ENCODE assay signal across 25 mouse cellular contexts in the genomic region with DNA sequence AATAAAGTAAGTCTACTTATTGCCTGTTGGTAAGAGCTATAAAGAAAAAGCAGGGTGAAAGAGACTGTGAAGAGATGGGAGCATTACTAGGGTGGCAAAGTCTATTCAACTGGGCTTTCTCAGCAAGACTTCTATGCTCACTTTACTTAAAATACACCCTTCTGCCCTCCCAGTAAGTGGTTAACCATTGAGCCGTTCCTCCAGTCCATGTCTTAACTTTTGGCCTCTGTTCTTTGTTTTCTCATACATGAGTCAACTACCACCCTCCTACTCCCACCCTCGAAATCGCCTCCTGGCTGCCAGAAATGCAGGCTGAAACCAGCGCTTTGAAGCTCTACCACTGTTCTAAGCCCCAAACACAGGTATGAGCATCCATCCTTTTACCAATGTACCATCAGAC. TPM values are rescaled to one million over a fixed set of nuclear protein-coding genes. Genes with fewer than 3 reads are reported as not detected.
A peak's percentile ranks its signal among the peaks of the same experiment; 100 is the strongest.
DNase-seq lines count a peak whose midpoint lies in the region; ATAC-seq lines count a peak whose summit lies in the region.
"Had no signal": no experiment of that assay in that cellular context is flagged by ENCODE, and none has a peak within 500 bp of the region (broad histone marks: within the 10 kb centered on the region; RNA-seq: fewer than 3 reads in every experiment).

No protein-coding gene starts in this region.

- H3K4me2 ChIP-seq in kidney, embryonic 16.5 days (replicated peaks; ENCODE audit: low read depth, low read length): no peak overlapping the region
- H3K4me2 ChIP-seq in kidney, embryonic 14.5 days (replicated peaks; ENCODE audit: low read depth, low read length): no peak overlapping the region
- H3K4me2 ChIP-seq: forebrain, embryonic 13.5 days; heart, embryonic 11.5 days; heart, embryonic 15.5 days; hindbrain, embryonic 13.5 days had no signal

- peaks cover 61% of the 10 kb centered on the region for H3K36me3 ChIP-seq in kidney, embryonic 16.5 days (ENCODE audit: insufficient read depth, low read length)
- peaks cover 92% of the 10 kb centered on the region for H3K36me3 ChIP-seq in kidney, embryonic 14.5 days (ENCODE audit: control insufficient read depth, insufficient read depth, low read length)

- H3K27ac ChIP-seq in kidney, embryonic 16.5 days (ENCODE audit: low read length): no peak overlapping the region
- no peak overlapping the region for H3K27ac ChIP-seq in kidney, embryonic 14.5 days (ENCODE audit: low read depth, low read length)
- H3K27ac ChIP-seq: forebrain, embryonic 10.5 days; forebrain, embryonic 13.5 days; heart, adult 2 months; heart, embryonic 15.5 days; hindbrain, embryonic 10.5 days; hindbrain, embryonic 13.5 days had no signal

- DNase-seq in kidney, adult 11 months: peak; percentile 43
- peak; percentile 28 to 54 for DNase-seq in kidney, adult 8-10 months
- peak; percentile 42 to 61 for DNase-seq in kidney, postnatal 36 days
- DNase-seq in layer of hippocampus, adult 9-10 months (ENCODE audit: low spot score): no peak
- no peak for DNase-seq in adrenal gland, postnatal 10 days
- DNase-seq: adrenal gland, adult 8-10 months; adrenal gland, postnatal 36 days; cerebellum, adult 18-20 months; cerebellum, adult 9-10 months; cerebellum, postnatal 14 days; gastrocnemius, postnatal 10 days; gastrocnemius, postnatal 36 days; heart, adult 2 months; heart, postnatal 10 days; heart, postnatal 36 days had no signal

- WGBS in kidney, embryonic 16.5 days: 87% methylated on average over 4 of the region's 4 CpGs
- WGBS in kidney, embryonic 14.5 days: 83% methylated on average over 4 of the region's 4 CpGs

- H3K4me1 ChIP-seq in kidney, embryonic 16.5 days (ENCODE audit: insufficient read depth, low read length): no peaks in the 10 kb centered on the region
- H3K4me1 ChIP-seq in kidney, embryonic 14.5 days (ENCODE audit: control insufficient read depth, insufficient read depth, low read length): no peaks in the 10 kb centered on the region
- H3K4me1 ChIP-seq: forebrain, embryonic 10.5 days; forebrain, embryonic 13.5 days; heart, embryonic 15.5 days; hindbrain, embryonic 10.5 days; hindbrain, embryonic 13.5 days had no signal

- ATAC-seq in kidney, embryonic 16.5 days (ENCODE audit: low FRiP score, low TSS enrichment): no peak
- no peak for ATAC-seq in kidney, embryonic 14.5 days (ENCODE audit: low FRiP score, low TSS enrichment)
- ATAC-seq: activated CD4-positive, CD25-positive, alpha-beta regulatory T cell, adult 4 months; forebrain, embryonic 13.5 days; forebrain, embryonic 16.5 days had no signal

- no peak overlapping the region for H3K9ac ChIP-seq in kidney, embryonic 16.5 days (replicated peaks; ENCODE audit: low read length)
- no peak overlapping the region for H3K9ac ChIP-seq in kidney, embryonic 14.5 days (ENCODE audit: low read depth, low read length)
- H3K9ac ChIP-seq: forebrain, embryonic 13.5 days; heart, embryonic 15.5 days; hindbrain, embryonic 13.5 days had no signal

- no peaks in the 10 kb centered on the region for H3K27me3 ChIP-seq in kidney, embryonic 16.5 days (ENCODE audit: insufficient read depth, low read length)
- no peaks in the 10 kb centered on the region for H3K27me3 ChIP-seq in kidney, embryonic 14.5 days (ENCODE audit: control insufficient read depth, insufficient read depth, low read length)
- H3K27me3 ChIP-seq: forebrain, embryonic 13.5 days; heart, embryonic 15.5 days; hindbrain, embryonic 13.5 days had no signal

- H3K4me3 ChIP-seq in kidney, embryonic 16.5 days (ENCODE audit: low read length): no peak overlapping the region
- no peak overlapping the region for H3K4me3 ChIP-seq in kidney, embryonic 14.5 days (ENCODE audit: low read length)
- H3K4me3 ChIP-seq: forebrain, embryonic 10.5 days; forebrain, embryonic 13.5 days; heart, adult 2 months; heart, embryonic 15.5 days; hindbrain, embryonic 10.5 days; hindbrain, embryonic 13.5 days had no signal

- no peaks in the 10 kb centered on the region for H3K9me3 ChIP-seq in kidney, embryonic 16.5 days (ENCODE audit: low read length)
- no peaks in the 10 kb centered on the region for H3K9me3 ChIP-seq in kidney, embryonic 14.5 days (ENCODE audit: control insufficient read depth, low read length)
- H3K9me3 ChIP-seq: forebrain, embryonic 10.5 days; forebrain, embryonic 13.5 days; heart, embryonic 15.5 days; hindbrain, embryonic 10.5 days; hindbrain, embryonic 13.5 days had no signal

RNA-seq across cellular contexts. Expression of a gene that starts 19.8 kb away (rescaled TPM):
- 14.5 and 19.2 TPM in 2 replicates for polyA plus RNA-seq in kidney, embryonic 16.5 days (2015; fragmentation: Nextera tagmentation; extraction: Ambion mirVana)
- polyA plus RNA-seq in kidney, embryonic 14.5 days (2014; fragmentation: Nextera tagmentation; extraction: Ambion mirVana): 21.4 and 26.9 TPM in 2 replicates
- total RNA-seq in adrenal gland, postnatal 10 days (2021): 10 to 100 TPM; 12.4 to 18.6 TPM

RNA-seq across cellular contexts. Expression of a gene that starts 31.5 kb away (rescaled TPM):
- polyA plus RNA-seq in kidney, embryonic 16.5 days (2015; fragmentation: Nextera tagmentation; extraction: Ambion mirVana): 26.8 and 29.4 TPM in 2 replicates
- polyA plus RNA-seq in kidney, embryonic 14.5 days (2014; fragmentation: Nextera tagmentation; extraction: Ambion mirVana): 10.4 and 13.8 TPM in 2 replicates
- 100 to 1,000 TPM; 126 to 134 TPM for total RNA-seq in adrenal gland, postnatal 10 days (2021)

RNA-seq across cellular contexts. Expression of a gene that starts 31.8 kb away (rescaled TPM):
- 67.1 and 80.0 TPM in 2 replicates for polyA plus RNA-seq in kidney, embryonic 16.5 days (2015; fragmentation: Nextera tagmentation; extraction: Ambion mirVana)
- 101 and 121 TPM in 2 replicates for polyA plus RNA-seq in kidney, embryonic 14.5 days (2014; fragmentation: Nextera tagmentation; extraction: Ambion mirVana)
- total RNA-seq in adrenal gland, postnatal 10 days (2021): 100 to 1,000 TPM in 1 of 2 experiments, 10 to 100 TPM in 1; 97.2 to 112 TPM

RNA-seq across cellular contexts. Expression of a gene that starts 58.0 kb away (rescaled TPM):
- 29.6 and 37.0 TPM in 2 replicates for polyA plus RNA-seq in kidney, embryonic 16.5 days (2015; fragmentation: Nextera tagmentation; extraction: Ambion mirVana)
- 32.4 and 40.2 TPM in 2 replicates for polyA plus RNA-seq in kidney, embryonic 14.5 days (2014; fragmentation: Nextera tagmentation; extraction: Ambion mirVana)
- total RNA-seq in adrenal gland, postnatal 10 days (2021): 10 to 100 TPM; 32.9 to 33.2 TPM

Comparison
In these comparisons a context has a peak if more than half of its experiments do, and no peak if none do; other contexts are left out.
1. DNase-seq: peak in kidney, adult 11 months (single experiment), kidney, adult 8-10 months (2 of 2) and kidney, postnatal 36 days (2 of 2); none in layer of hippocampus, adult 9-10 months (single experiment) and adrenal gland, postnatal 10 days (single experiment).